Mouse (Mus musculus) MN1 (cell line): ENCODE data around the gene Ankrd61.

Experiments used
- DNase-seq: peaks from one replicate; pipeline ENCODE4 v3.0.0-alpha.2; 2016; ENCODE audit warnings: low spot score

The Ankrd61 gene

GRCm38 (mm10) chr5:143892255-143892886 lies 5.1 kb downstream of the Ankrd61 start:
- DNase-seq = no peak

GRCm38 (mm10) chr5:143890741-143891140 lies 6.7 kb downstream of the Ankrd61 start:
- no peak for DNase-seq

GRCm38 (mm10) chr5:143885274-143885673 lies 12.2 kb downstream of the Ankrd61 start:
- DNase-seq = no peak

- DNase-seq = no peak
These were observed 22.9 kb downstream of the Ankrd61 start for GRCm38 (mm10) chr5:143874571-143874970.

- no peak for DNase-seq
These were observed 25.8 kb downstream of the Ankrd61 start for GRCm38 (mm10) chr5:143871547-143872169.
